Mouse (Mus musculus): ENCODE measurements around the gene Dstyk. TPM values are rescaled to one million over a fixed set of nuclear protein-coding genes. Genes with fewer than 3 reads are reported as not detected.

Dstyk gene
- polyA plus RNA-seq, 1 experiment from 2014 or later, result 12.2 TPM

DNA sequence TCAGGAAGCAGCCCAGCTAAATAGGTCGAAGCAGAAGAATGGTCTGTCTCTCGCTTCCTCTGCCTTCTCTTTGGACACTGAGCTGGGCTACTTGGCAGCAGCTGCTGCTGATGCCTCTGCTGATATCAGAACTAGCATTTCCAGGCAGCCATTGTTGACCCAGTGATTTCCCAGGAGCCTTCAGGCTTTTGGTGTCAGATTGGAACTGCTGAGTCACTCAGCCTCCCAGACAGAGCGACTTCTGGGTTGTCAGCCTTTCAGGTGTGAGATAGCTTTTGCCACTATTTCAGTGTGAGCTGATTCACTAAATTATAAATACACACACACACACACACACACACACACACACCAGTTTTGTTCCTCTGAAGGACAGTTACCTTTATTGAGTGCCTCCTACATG lies 6.7 kb upstream of the Dstyk start:
- no peak overlapping the region for H3K27ac ChIP-seq (replicated peaks in 1 of 2; ENCODE audit: control insufficient read depth in 1 of 2, insufficient read depth in 1 of 2, low read depth in 2 of 2, low read length in 2 of 2)
- no peaks in the 10 kb centered on the region for H3K36me3 ChIP-seq (ENCODE audit: control insufficient read depth, insufficient read depth, low read length)
- WGBS, result 71% methylated on average over 3 of the region's 3 CpGs
- H3K4me1 ChIP-seq (ENCODE audit: control insufficient read depth in 2 of 2, insufficient read depth in 2 of 2, low read length in 2 of 2), result no peaks in the 10 kb centered on the region
- H3K4me3 ChIP-seq (ENCODE audit: control insufficient read depth in 1 of 2, insufficient read depth in 1 of 2, low read depth in 1 of 2, low read length in 2 of 2), result no peak overlapping the region
- ATAC-seq (ENCODE audit: insufficient number of reproducible peaks, insufficient read depth, low FRiP score, low read depth), result no peak
- H3K9ac ChIP-seq (ENCODE audit: low read length), result no peak overlapping the region
- no peak overlapping the region for H3K4me2 ChIP-seq (ENCODE audit: low read length)
- no peaks in the 10 kb centered on the region for H3K27me3 ChIP-seq (ENCODE audit: control insufficient read depth, insufficient read depth, low read length)
- H3K9me3 ChIP-seq (ENCODE audit: control insufficient read depth, low read length), result no peaks in the 10 kb centered on the region

DNA sequence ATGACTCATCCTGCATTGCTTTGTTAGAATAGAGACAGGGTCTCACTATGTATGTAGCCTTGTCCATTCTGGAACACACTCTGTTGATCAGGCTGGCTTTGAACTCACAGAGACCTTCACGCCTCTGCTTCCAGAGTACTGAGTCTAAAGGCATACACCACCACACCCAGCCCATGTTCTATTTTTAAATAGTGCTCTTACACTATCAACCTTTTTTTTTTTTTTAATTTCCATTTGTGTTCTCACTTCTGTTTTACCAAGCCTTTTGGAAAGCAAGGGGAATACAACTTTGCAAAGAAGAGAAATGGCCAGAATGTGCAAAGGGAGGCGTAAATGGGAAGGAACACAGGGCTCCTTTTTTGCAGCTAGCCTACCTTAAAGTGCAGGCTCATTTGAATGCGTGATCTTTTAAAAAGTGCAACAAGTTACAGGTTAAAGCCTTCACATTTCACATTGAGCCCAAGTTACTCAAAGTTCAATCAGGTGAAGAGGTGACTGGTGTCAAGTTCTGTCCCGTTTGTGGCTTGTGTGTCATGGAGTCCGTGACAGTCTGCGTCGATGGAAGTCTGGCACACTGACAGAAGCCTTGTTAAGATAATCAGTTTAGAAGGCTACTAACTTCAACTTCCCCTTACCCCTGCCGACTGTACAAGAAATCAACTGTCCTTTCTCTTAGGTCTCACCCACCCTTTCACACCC lies 962 bp upstream of the Dstyk start:
- Histone ChIP-seq H3K36me3 (ENCODE audit: control insufficient read depth, insufficient read depth, low read length) (no peaks in the 10 kb centered on the region), H3K9ac (ENCODE audit: low read length) (no peak overlapping the region), H3K27ac (replicated peaks in 1 of 2; ENCODE audit: control insufficient read depth in 1 of 2, insufficient read depth in 1 of 2, low read depth in 2 of 2, low read length in 2 of 2) (peak overlapping the region in 1 of 2 experiments; percentile 86; a peak in 1 of 4 replicates), H3K4me1 (ENCODE audit: control insufficient read depth in 2 of 2, insufficient read depth in 2 of 2, low read length in 2 of 2) (peaks cover 2 to 15% of the 10 kb centered on the region in 2 experiments), H3K9me3 (ENCODE audit: control insufficient read depth, low read length) (no peaks in the 10 kb centered on the region), H3K27me3 (ENCODE audit: control insufficient read depth, insufficient read depth, low read length) (no peaks in the 10 kb centered on the region), H3K4me3 (ENCODE audit: control insufficient read depth in 1 of 2, insufficient read depth in 1 of 2, low read depth in 1 of 2, low read length in 2 of 2) (no peak overlapping the region), H3K4me2 (ENCODE audit: low read length) (peak overlapping the region; percentile 77)
- WGBS, result 61% methylated on average over 8 of the region's 8 CpGs
- no peak for ATAC-seq (ENCODE audit: insufficient number of reproducible peaks, insufficient read depth, low FRiP score, low read depth)

DNA sequence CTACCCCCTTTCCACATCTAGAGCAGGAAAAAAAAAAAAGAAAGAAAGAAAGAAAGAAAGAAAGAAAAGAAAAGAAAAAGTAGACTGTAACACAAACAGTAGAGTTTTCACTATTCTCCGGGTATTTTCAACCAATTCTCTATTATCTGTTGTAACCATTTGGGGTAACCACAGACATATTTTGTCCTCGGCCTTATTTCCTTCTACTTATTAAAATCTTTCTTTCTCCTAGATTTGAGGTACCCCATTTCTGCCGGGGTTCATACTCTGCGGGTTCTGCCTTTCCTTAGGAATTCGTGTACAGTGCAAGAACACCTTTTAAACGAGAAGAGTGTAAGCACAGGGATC lies 438 bp upstream of the Dstyk start:
- peak overlapping the region; percentile 74 to 86 for H3K27ac ChIP-seq (replicated peaks in 1 of 2; ENCODE audit: control insufficient read depth in 1 of 2, insufficient read depth in 1 of 2, low read depth in 2 of 2, low read length in 2 of 2)
- peak overlapping the region; percentile 76; the same call in 1 of the 2 replicates for H3K9ac ChIP-seq (ENCODE audit: low read length)
- H3K4me3 ChIP-seq (ENCODE audit: control insufficient read depth in 1 of 2, insufficient read depth in 1 of 2, low read depth in 1 of 2, low read length in 2 of 2), result peak overlapping the region; percentile 57 to 90
- H3K4me1 ChIP-seq (ENCODE audit: control insufficient read depth in 2 of 2, insufficient read depth in 2 of 2, low read length in 2 of 2), result peaks cover 2 to 15% of the 10 kb centered on the region in 2 experiments
- no peak for ATAC-seq (ENCODE audit: insufficient number of reproducible peaks, insufficient read depth, low FRiP score, low read depth)
- WGBS, result 17% methylated on average over 6 of the region's 6 CpGs
- H3K4me2 ChIP-seq (ENCODE audit: low read length), result peak overlapping the region; percentile 77
- no peaks in the 10 kb centered on the region for H3K36me3 ChIP-seq (ENCODE audit: control insufficient read depth, insufficient read depth, low read length)
- no peaks in the 10 kb centered on the region for H3K27me3 ChIP-seq (ENCODE audit: control insufficient read depth, insufficient read depth, low read length)
- no peaks in the 10 kb centered on the region for H3K9me3 ChIP-seq (ENCODE audit: control insufficient read depth, low read length)

DNA sequence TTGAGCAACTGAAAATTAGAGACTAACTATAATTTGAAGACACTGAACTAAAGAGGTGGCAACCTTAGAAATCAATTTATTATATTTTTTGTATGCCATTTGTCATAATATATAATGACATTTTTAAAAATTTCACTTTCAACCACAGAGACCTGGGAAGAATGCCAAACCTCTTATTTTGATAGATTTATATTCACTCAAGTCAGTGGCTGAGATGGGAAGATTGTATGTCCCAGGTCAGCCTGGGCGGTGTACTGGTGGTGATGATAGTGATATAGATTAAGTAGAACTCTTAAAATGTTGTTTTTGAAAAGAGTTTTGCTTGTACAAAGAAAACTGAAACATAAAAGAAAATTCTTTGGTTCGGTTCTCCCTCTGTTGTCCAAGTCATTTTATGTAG lies 2.9 kb downstream of the Dstyk start:
- Histone ChIP-seq H3K27me3 (ENCODE audit: control insufficient read depth, insufficient read depth, low read length) (no peaks in the 10 kb centered on the region), H3K4me3 (ENCODE audit: control insufficient read depth in 1 of 2, insufficient read depth in 1 of 2, low read depth in 1 of 2, low read length in 2 of 2) (no peak overlapping the region), H3K9ac (ENCODE audit: low read length) (no peak overlapping the region), H3K9me3 (ENCODE audit: control insufficient read depth, low read length) (no peaks in the 10 kb centered on the region), H3K4me2 (ENCODE audit: low read length) (no peak overlapping the region), H3K27ac (replicated peaks in 1 of 2; ENCODE audit: control insufficient read depth in 1 of 2, insufficient read depth in 1 of 2, low read depth in 2 of 2, low read length in 2 of 2) (no peak overlapping the region), H3K4me1 (ENCODE audit: control insufficient read depth in 2 of 2, insufficient read depth in 2 of 2, low read length in 2 of 2) (peaks cover 2 to 15% of the 10 kb centered on the region in 2 experiments), H3K36me3 (ENCODE audit: control insufficient read depth, insufficient read depth, low read length) (peaks cover 4% of the 10 kb centered on the region; the same call in 1 of the 2 replicates)
- ATAC-seq (ENCODE audit: insufficient number of reproducible peaks, insufficient read depth, low FRiP score, low read depth), result no peak
- 90% methylated on average over 2 of the region's 2 CpGs for WGBS

DNA sequence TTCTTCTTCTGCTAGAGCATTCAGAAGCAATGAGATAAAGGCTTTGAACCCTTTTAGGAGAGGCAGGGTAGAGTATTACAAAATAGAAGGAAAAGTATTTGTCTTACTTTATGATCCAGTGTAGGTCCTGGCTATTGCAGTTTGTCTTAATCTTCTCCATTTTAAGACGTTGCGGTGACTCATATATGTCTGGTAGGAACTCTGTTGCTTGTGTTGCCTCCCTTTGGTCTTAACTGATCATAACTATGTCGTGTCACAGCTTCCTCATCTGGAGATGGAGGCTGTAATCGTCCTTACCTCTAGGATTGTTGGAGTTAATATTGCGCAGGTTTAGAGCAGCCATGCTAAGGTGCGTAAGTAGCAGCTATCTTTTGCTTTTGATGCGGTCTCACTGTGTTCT lies 3.3 kb downstream of the Dstyk start:
- Histone ChIP-seq H3K4me1 (ENCODE audit: control insufficient read depth in 2 of 2, insufficient read depth in 2 of 2, low read length in 2 of 2) (peaks cover 2 to 15% of the 10 kb centered on the region in 2 experiments), H3K9me3 (ENCODE audit: control insufficient read depth, low read length) (no peaks in the 10 kb centered on the region), H3K27me3 (ENCODE audit: control insufficient read depth, insufficient read depth, low read length) (no peaks in the 10 kb centered on the region), H3K36me3 (ENCODE audit: control insufficient read depth, insufficient read depth, low read length) (peaks cover 4% of the 10 kb centered on the region; the same call in 1 of the 2 replicates), H3K4me3 (ENCODE audit: control insufficient read depth in 1 of 2, insufficient read depth in 1 of 2, low read depth in 1 of 2, low read length in 2 of 2) (no peak overlapping the region), H3K27ac (replicated peaks in 1 of 2; ENCODE audit: control insufficient read depth in 1 of 2, insufficient read depth in 1 of 2, low read depth in 2 of 2, low read length in 2 of 2) (no peak overlapping the region), H3K9ac (ENCODE audit: low read length) (no peak overlapping the region), H3K4me2 (ENCODE audit: low read length) (no peak overlapping the region)
- ATAC-seq (ENCODE audit: insufficient number of reproducible peaks, insufficient read depth, low FRiP score, low read depth), result no peak
- 83% methylated on average over 7 of the region's 7 CpGs for WGBS

DNA sequence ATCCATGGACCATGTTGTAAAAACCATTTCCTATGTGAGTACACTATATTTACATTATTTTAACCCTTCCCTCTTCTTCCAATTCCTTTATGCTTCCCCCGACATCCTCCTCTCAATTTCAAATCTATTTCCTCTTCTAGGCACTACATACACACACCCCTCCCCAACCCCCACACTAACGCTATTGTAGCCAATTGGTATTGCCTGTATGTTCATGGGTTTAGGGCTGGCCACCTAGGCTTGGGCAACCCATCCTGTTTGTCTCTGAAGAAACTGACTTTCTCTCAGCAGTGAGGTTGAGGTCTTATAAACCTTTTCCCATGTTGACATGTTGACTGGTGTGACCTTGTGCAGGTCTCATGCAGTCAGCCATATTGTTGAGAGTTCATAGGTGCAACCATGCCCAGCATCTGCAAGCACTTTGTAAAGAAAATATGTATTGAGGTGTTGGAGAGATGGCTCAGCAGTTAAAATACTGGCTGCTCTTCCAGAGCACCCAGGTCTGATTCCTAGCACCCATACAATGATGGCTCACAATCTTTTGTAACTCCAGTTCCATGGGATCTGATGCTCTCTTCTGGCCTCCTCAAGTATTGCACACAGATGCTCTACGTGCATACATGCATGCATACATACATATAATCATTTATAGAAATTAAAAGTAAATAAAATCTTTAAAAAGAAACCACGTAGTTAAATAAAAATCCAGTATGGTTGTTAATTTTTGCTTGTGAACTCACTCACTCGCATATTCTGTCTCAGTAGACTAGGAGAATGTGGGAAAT lies 5.7 kb downstream of the Dstyk start:
- Histone ChIP-seq H3K36me3 (ENCODE audit: control insufficient read depth, insufficient read depth, low read length) (peaks cover 4% of the 10 kb centered on the region; the same call in 1 of the 2 replicates), H3K4me2 (ENCODE audit: low read length) (no peak overlapping the region), H3K27me3 (ENCODE audit: control insufficient read depth, insufficient read depth, low read length) (no peaks in the 10 kb centered on the region), H3K9ac (ENCODE audit: low read length) (no peak overlapping the region), H3K27ac (replicated peaks in 1 of 2; ENCODE audit: control insufficient read depth in 1 of 2, insufficient read depth in 1 of 2, low read depth in 2 of 2, low read length in 2 of 2) (no peak overlapping the region), H3K4me3 (ENCODE audit: control insufficient read depth in 1 of 2, insufficient read depth in 1 of 2, low read depth in 1 of 2, low read length in 2 of 2) (no peak overlapping the region), H3K9me3 (ENCODE audit: control insufficient read depth, low read length) (no peaks in the 10 kb centered on the region), H3K4me1 (ENCODE audit: control insufficient read depth in 2 of 2, insufficient read depth in 2 of 2, low read length in 2 of 2) (peaks cover 0 to 9% of the 10 kb centered on the region in 2 experiments; a peak in 2 of 4 replicates)
- WGBS, result 90% methylated on average over 5 of the region's 5 CpGs
- no peak for ATAC-seq (ENCODE audit: insufficient number of reproducible peaks, insufficient read depth, low FRiP score, low read depth)

DNA sequence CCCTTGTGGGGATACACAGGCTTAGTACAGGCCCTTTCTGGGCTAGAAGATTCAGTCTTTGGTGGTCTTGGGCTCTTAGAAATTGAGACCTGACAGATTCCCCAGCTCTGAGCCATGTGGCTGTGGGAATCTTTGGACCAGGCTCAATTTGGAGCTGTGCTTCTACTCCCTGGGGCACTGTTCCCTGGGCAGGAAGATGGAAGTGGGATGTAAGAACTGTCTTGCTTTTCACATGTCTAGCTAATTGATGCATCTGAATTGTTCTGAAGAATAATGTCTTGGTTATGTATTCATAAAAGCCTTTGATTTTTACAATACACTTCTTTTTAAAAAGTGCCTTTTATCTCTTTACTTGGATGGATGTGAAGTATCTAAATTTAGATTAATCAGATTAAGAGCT lies 8.2 kb downstream of the Dstyk start:
- ATAC-seq (ENCODE audit: insufficient number of reproducible peaks, insufficient read depth, low FRiP score, low read depth), result no peak
- no peak overlapping the region for H3K4me3 ChIP-seq (ENCODE audit: control insufficient read depth in 1 of 2, insufficient read depth in 1 of 2, low read depth in 1 of 2, low read length in 2 of 2)
- H3K9me3 ChIP-seq (ENCODE audit: control insufficient read depth, low read length), result no peaks in the 10 kb centered on the region
- H3K27ac ChIP-seq (replicated peaks in 1 of 2; ENCODE audit: control insufficient read depth in 1 of 2, insufficient read depth in 1 of 2, low read depth in 2 of 2, low read length in 2 of 2), result no peak overlapping the region
- no peaks in the 10 kb centered on the region for H3K4me1 ChIP-seq (ENCODE audit: control insufficient read depth in 2 of 2, insufficient read depth in 2 of 2, low read length in 2 of 2)
- H3K36me3 ChIP-seq (ENCODE audit: control insufficient read depth, insufficient read depth, low read length), result peaks cover 4% of the 10 kb centered on the region; the same call in 1 of the 2 replicates
- H3K4me2 ChIP-seq (ENCODE audit: low read length), result no peak overlapping the region
- H3K9ac ChIP-seq (ENCODE audit: low read length), result no peak overlapping the region
- no peaks in the 10 kb centered on the region for H3K27me3 ChIP-seq (ENCODE audit: control insufficient read depth, insufficient read depth, low read length)
